Mouse (Mus musculus) Patski (cell line): ENCODE measurements around the gene Cpsf4l. TPM values are rescaled to one million over a fixed set of nuclear protein-coding genes. Genes with fewer than 3 reads are reported as not detected.

ENCODE experiments used
- ATAC-seq: fragments of 100-300 bp; one replicate; pipeline ENCODE4 v1.8.0; 2021
- CTCF ChIA-PET: fragments of 350-600 bp; sonication (Branson Sonifier 250); formaldehyde crosslinking; loops from one replicate; lab custom pipeline; 2022; ENCODE audit warnings: inconsistent platforms; lab: Charles Lee
- POLR2A ChIA-PET: fragments of 350-600 bp; sonication (Branson Sonifier 250); formaldehyde crosslinking; loops from one replicate; lab custom pipeline; 2022; ENCODE audit warnings: antibody characterized with exemption, inconsistent platforms; lab: Charles Lee
- DNase-seq: peaks from one replicate; pipeline ENCODE4 v3.0.0-alpha.2; 2011; ENCODE audit warnings: low read depth, low spot score
- H3K27me3 ChIP-seq: fragments of 371-371 bp; one replicate; pipeline ENCODE4 v1.5.1; 2021
- CTCF ChIP-seq: fragments of 100-300 bp; IDR thresholded peaks from one replicate; pipeline ENCODE4 v1.5.1; 2021
- in situ Hi-C: fragments of 300-500 bp; cut with MboI; formaldehyde crosslinking; loops from 3 replicates; pipeline ENCODE4 v1.11.1; 2018; ENCODE audit warnings: low pct_unique_long_range_greater_than_20kb, mixed read lengths
- polyA plus RNA-seq: library from polyadenylated mRNA; unstranded; gene quantifications from one replicate; pipeline ENCODE4 v1.2.3, GENCODE M21; 2021

Cpsf4l gene
- polyA plus RNA-seq, 1 experiment from 2014 or later: 0.27 TPM

DNA sequence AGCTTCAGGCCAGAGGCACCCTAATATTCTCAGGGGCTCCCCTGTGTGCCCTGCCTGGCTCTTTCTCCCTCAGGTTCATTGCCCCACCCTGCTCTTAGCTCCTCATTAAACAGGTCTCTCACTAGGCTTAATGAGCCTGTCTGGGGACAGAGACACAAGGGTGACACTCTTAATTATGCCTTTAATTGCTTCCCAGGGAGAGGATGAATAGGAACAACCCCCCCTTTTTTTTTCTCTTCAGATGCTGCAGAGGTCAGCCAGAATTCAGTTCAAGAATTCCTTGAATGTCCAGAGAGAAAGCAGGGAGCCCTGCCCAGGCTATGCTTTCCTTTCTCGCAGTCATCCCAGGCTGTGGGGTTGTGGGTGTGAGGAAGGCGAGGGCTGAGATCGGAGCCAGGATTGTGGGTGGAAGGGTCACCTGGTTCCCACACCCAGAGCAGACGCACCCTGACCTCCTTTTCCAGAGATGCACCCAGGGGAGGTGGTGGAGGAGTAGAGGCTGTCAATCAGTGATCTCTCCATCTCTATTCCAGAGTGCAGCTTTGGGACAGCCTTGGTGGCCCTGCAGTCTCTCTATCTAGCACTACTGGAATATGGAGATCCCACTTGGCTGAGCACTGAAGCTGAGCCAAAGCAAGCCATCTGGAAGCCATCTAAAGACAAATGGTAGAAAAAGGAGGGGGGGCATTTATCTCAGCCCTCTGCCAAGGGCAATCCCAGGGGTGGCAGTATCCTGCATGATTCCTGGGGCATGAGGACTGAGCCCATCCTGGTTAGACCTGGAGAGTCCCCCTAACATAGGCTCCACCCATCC is 15.6 kb upstream of the Cpsf4l start:
- no peak for TF ChIP-seq CTCF
- no peaks in the 10 kb centered on the region for H3K27me3 ChIP-seq
- ATAC-seq (no peak), DNase-seq (no peak)
- POLR2A ChIA-PET: interaction anchor here (0.6 kb wide), 1 partner anchor 1818 kb away, joined by 5 read pairs; no protein-coding TSS in a partner anchor
- CTCF ChIA-PET: no interaction called here
- in situ Hi-C loops: no loop called here

DNA sequence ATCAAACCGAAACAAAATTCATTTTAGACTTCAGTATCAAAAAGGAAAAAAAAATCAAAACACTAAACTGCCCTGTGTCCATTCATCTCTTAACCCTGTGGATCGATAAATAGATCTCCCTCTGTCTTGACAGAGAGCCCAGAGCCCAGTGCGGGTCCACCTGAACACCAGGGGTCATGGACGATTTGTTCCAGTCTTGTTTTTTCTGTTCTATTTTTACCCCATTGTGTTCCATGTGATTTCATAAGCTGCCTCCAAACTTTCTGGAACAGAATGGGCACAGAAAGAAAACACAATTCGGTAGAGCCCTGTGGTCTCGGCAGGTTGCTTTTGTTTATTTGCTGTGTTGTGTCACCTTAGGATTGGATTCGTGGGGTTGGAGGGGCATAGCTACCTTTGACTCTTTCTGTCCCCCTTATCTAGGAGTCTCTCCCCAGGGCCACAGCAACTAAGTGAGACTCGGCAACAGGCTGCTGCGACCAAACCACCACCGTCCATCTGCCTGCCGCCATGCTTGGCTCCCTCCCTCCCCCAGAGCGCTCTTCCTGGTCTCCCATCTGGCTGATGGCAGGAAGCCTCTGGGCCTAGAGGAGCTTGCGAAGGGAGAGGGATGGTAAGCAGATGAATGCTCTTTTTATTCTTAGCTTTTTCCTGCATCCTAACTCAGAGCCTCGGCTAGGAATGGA is 12.7 kb upstream of the Cpsf4l start:
- ChIA-PET POLR2A (interaction anchor here (0.9 to 1.6 kb wide), 2 partner anchors 11 to 13 kb away, joined by 4 to 5 read pairs; no protein-coding TSS in a partner anchor), CTCF (interaction anchor here (1.2 kb wide), 1 partner anchor 88 kb away, joined by 4 read pairs; no protein-coding TSS in a partner anchor)
- in situ Hi-C loops: loop anchor here (25.0 kb wide), 1 partner anchor 940 kb away; the partner anchor contains the start of gene Rpl38
- no peak for DNase-seq
- TF ChIP-seq CTCF: no peak
- no peaks in the 10 kb centered on the region for H3K27me3 ChIP-seq
- ATAC-seq: no peak

DNA sequence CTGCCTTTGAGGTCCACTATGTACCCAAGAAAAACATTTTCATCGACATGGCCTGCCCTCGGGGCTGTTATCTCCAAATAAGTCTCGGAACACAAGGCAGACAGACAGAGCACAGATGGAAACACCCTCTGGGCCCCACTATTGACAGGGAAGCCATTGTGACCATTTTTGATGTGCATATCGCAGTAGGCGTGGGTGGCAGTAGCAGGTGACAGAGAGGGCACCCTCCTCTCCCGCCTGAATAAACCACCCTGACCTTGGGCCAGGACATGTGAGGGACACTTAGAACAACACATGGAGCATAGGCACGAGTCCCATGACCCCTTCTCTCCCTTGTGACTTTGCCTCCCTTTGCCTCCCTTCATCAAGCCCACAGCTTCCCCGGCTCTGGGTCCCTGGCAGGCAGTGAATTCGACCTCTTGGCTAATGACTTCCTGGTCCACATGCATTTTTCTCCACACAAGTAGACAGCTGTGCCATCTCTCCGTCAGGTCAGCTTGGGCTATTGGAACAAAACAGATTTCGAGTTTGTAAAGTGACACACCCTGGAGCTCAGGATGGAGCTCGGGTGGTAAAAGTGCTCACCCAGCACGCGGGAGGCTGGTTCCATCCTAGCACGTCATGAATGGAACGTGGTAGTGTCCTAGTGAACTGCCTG is 8.1 kb upstream of the Cpsf4l start:
- no peak for DNase-seq
- ATAC-seq: no peak
- in situ Hi-C loops: loop anchor here (25.0 kb wide), 1 partner anchor 944 kb away; the partner anchor contains the start of gene Rpl38
- CTCF ChIA-PET: no interaction called here
- POLR2A ChIA-PET: no interaction called here
- TF ChIP-seq CTCF: no peak
- H3K27me3 ChIP-seq: no peaks in the 10 kb centered on the region

DNA sequence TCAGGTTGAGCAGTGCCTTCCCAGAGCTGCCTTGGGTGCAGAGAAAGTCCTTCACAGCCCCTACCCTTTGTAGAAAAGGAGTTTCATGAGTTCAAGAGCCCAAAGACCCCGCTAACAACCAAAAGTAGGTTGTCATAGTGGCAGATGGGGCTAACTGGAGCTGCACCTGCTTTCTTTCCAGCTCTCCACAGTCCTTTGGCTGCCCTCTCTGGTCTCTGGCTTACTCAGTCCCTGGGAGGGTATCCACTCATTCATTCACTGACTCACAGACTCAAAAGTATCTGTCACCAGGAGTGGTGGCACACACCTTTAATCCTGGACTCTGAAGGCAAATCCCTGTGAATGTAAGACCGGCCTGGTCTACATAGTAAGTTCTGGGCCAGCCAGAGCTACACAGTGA is 6.3 kb upstream of the Cpsf4l start:
- no peak for DNase-seq
- CTCF ChIA-PET: no interaction called here
- POLR2A ChIA-PET: interaction anchor here (0.6 kb wide), 1 partner anchor 14 kb away, joined by 3 read pairs; no protein-coding TSS in a partner anchor
- no peak for TF ChIP-seq CTCF
- H3K27me3 ChIP-seq: no peaks in the 10 kb centered on the region
- ATAC-seq: no peak
- in situ Hi-C loops: loop anchor here (25.0 kb wide), 1 partner anchor 946 kb away; the partner anchor contains the start of gene Rpl38

DNA sequence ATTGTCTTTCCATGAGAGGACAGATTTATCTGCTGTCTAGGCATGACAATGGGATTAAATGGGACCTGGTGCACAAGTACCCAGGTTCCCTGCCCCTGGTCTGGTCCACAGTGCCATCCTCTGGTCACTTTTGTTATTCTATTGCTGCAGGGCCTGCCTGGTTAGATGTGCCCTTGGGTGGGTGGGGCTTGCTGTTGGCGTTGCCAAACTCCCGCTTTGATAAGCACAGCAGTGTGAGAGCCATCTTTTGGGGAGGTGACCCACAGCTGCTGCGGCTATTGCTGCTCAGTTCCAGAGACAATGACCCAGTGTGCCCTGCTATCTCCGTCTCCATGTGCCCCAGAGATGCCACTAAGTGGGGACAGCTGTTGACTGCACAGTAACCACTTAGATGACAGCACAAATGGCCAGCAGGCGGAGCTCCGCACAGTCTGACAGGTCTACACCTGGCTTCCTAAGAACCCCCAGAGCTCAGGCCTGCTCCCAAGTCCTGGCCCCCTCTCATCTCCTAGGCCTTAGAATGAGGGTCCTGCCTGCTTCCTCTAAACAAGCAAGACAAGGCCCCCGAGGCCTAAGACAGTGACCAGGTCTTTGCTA is 5.4 kb upstream of the Cpsf4l start:
- ATAC-seq (no peak), DNase-seq (no peak)
- POLR2A ChIA-PET: no interaction called here
- in situ Hi-C loops: loop anchor here (25.0 kb wide), 1 partner anchor 947 kb away; the partner anchor contains the start of gene Rpl38
- H3K27me3 ChIP-seq: no peaks in the 10 kb centered on the region
- CTCF ChIA-PET: no interaction called here
- no peak for TF ChIP-seq CTCF

DNA sequence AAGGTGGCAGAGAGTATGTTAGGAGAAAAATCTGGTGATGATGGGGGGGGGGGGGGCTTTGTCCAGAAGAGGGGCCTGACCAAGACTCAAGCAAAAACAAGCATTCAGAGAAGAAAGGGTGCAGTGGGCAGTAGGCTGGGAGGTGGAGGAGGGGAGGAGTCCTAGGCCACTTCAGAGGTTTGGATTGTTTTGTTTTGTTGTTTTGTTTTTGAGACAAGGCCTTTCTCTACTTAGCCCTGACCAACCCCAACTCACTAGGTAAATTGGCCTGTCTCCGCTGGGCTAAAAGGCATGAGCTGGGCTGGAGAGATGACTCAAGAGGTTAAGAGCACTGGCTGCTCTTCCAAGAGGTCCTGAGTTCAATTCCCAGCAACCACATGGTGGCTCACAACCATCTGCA is 1.2 kb upstream of the Cpsf4l start:
- in situ Hi-C loops: loop anchor here (25.0 kb wide), 1 partner anchor 951 kb away; the partner anchor contains the start of gene Rpl38
- ATAC-seq: no peak
- CTCF ChIA-PET: interaction anchor here (1.4 to 1.7 kb wide), 2 partner anchors 10 to 100 kb away, joined by 3 to 5 read pairs; no protein-coding TSS in a partner anchor
- no peak for TF ChIP-seq CTCF
- POLR2A ChIA-PET: interaction anchor here (0.6 to 1.1 kb wide), 2 partner anchors 13 to 33 kb away, joined by 3 read pairs; no protein-coding TSS in a partner anchor
- no peak for DNase-seq
- no peaks in the 10 kb centered on the region for H3K27me3 ChIP-seq

DNA sequence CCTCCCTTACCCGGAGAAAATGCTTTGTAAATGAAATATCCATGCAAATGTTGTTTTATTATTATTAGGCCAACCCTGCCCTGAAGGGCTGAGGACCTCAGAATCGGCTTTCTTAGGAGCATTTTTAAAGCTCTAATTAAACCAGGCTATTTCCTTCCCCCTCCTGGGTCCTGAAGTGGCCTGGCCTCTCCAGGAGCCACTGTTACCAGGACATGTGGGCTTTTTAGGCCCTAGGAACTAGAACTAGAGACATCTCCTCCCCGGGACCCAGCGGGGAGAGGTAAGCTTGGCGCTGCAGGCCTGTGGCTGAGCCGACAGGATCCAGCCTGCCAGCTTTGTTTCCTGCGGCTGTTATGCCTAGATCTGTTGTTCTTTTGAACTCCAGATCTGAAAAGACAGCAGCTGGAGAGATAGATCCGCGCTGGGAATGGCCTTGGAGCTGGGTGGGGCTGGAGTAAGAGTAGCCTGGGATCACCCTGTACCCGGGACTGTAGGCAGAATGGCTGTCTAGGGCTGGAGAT is 500 bp upstream of the Cpsf4l start:
- no peak for DNase-seq
- H3K27me3 ChIP-seq: no peaks in the 10 kb centered on the region
- in situ Hi-C loops: loop anchor here (25.0 kb wide), 1 partner anchor 952 kb away; the partner anchor contains the start of gene Rpl38
- POLR2A ChIA-PET: interaction anchor here (0.6 to 2.1 kb wide), 3 partner anchors 32 to 1135 kb away, joined by 3 to 9 read pairs (median 3); no protein-coding TSS in a partner anchor
- no peak for ATAC-seq
- CTCF ChIA-PET: interaction anchor here (1.1 to 1.7 kb wide), 3 partner anchors 11 to 101 kb away, joined by 3 to 12 read pairs (median 3); no protein-coding TSS in a partner anchor
- TF ChIP-seq CTCF: no peak

DNA sequence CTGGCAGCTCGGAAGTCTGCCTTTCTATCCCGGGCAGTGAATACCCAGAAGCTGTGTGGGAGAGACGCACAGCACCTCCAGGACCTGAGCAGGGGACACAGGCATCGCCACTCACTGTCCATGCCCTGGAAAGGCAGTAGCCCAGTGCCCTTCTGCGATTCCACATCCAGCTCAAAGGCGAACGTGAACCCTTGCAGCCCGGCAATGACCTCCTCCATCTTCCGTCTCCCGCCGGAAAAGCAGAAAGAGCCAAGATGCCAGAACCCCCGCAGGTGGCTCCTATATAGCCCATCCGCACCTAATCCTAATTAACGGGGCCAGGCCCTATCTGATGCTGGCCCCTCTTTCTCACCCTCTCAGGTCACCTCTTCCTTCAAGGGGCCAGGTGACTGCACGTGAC is 545 bp downstream of the Cpsf4l start:
- ATAC-seq: no peak
- DNase-seq: no peak
- ChIA-PET POLR2A (interaction anchor here (1.0 to 2.1 kb wide), 2 partner anchors 14 to 40 kb away, joined by 5 to 9 read pairs; no protein-coding TSS in a partner anchor), CTCF (interaction anchor here (1.1 to 1.7 kb wide), 4 partner anchors 10 to 108 kb away, joined by 3 to 12 read pairs (median 4); no protein-coding TSS in a partner anchor)
- no peak for TF ChIP-seq CTCF
- no peaks in the 10 kb centered on the region for H3K27me3 ChIP-seq
- in situ Hi-C loops: loop anchor here (25.0 kb wide), 1 partner anchor 953 kb away; the partner anchor contains the start of gene Rpl38

DNA sequence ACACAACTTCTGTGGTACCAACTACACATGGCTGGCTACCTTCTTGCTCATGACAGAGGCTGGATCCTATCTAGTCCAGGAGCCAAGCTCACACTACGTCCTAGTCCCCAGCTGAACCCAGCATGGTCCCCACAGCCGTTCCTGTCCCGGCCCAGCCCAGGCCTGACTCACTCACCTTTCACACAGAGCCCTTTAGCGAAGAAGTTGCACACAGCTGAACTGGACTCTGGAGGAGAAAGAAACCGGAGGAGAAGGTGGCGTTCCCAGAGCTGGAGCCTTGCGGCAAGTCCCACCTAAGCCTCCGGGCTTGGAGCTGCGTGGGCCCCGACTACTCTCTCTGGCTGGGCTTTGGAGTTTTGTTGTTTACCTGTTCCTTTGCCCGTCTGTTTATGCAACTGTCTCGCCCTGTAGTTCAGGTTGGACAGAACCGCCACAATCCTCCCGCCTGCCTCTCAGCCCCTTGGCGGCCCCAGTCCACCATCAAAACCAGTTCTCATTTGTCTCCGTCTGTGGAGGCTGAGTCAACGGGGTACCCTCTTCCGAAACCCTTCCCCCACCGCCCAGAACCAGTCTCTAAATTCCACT is 1.1 kb downstream of the Cpsf4l start:
- ChIA-PET CTCF (interaction anchor here (1.1 to 1.5 kb wide), 2 partner anchors 9 to 108 kb away, joined by 3 to 4 read pairs; no protein-coding TSS in a partner anchor), POLR2A (interaction anchor here (1.0 to 2.1 kb wide), 2 partner anchors 15 to 41 kb away, joined by 5 to 9 read pairs; no protein-coding TSS in a partner anchor)
- H3K27me3 ChIP-seq: no peaks in the 10 kb centered on the region
- ATAC-seq: no peak
- DNase-seq: no peak
- TF ChIP-seq CTCF: no peak
- in situ Hi-C loops: loop anchor here (25.0 kb wide), 1 partner anchor 954 kb away; the partner anchor contains the start of gene Rpl38
